Mouse (Mus musculus) CD4-positive, CD25-positive, alpha-beta regulatory T cell, adult 2 months (primary cell): ENCODE data around the gene Gm17428.
"Not testable (repeated sequence)": the region's sequence is repeated elsewhere in the genome, so short reads cannot be mapped to it uniquely, and the experiment has no call there.

Experiments used
- DNase-seq: peaks from one replicate; pipeline ENCODE4 v3.0.0-alpha.2; 2012; ENCODE audit warnings: low read depth, low spot score

Gm17428 gene

GRCm38 (mm10) chr14:54951587-54951986 lies 25.1 kb upstream of the Gm17428 start:
- DNase-seq = no peak

- no peak for DNase-seq
Observed at GRCm38 (mm10) chr14:54953664-54954206, 23.0 kb upstream of the Gm17428 start.

GRCm38 (mm10) chr14:54954474-54954873 lies 22.3 kb upstream of the Gm17428 start:
- no peak for DNase-seq

GRCm38 (mm10) chr14:54955481-54955880 lies 21.3 kb upstream of the Gm17428 start:
- no peak for DNase-seq

GRCm38 (mm10) chr14:54956533-54956932 lies 20.2 kb upstream of the Gm17428 start:
- DNase-seq = no peak

- no peak for DNase-seq
Observed at GRCm38 (mm10) chr14:54958503-54958902, 18.2 kb upstream of the Gm17428 start.

- DNase-seq = no peak
Observed at GRCm38 (mm10) chr14:54959197-54959596, 17.5 kb upstream of the Gm17428 start.

- DNase-seq = not testable (repeated sequence)
Observed at GRCm38 (mm10) chr14:54959853-54960613, 16.7 kb upstream of the Gm17428 start.

GRCm38 (mm10) chr14:54960769-54961168 lies 16.0 kb upstream of the Gm17428 start:
- peak; percentile 40 for DNase-seq

- no peak for DNase-seq
Observed at GRCm38 (mm10) chr14:54961487-54961886, 15.2 kb upstream of the Gm17428 start.

- DNase-seq = no peak
Observed at GRCm38 (mm10) chr14:54962714-54963113, 14.0 kb upstream of the Gm17428 start.

- no peak for DNase-seq
Observed at GRCm38 (mm10) chr14:54963727-54964126, 13.0 kb upstream of the Gm17428 start.

- no peak for DNase-seq
Observed at GRCm38 (mm10) chr14:54965044-54965443, 11.7 kb upstream of the Gm17428 start.

- no peak for DNase-seq
Observed at GRCm38 (mm10) chr14:54965631-54966030, 11.1 kb upstream of the Gm17428 start.

GRCm38 (mm10) chr14:54966320-54966977 lies 10.3 kb upstream of the Gm17428 start, which contains the start of gene Myh6:
Gene Myh6, minus strand, starts transcription at chr14:54966927.
- DNase-seq = no peak

- no peak for DNase-seq
Observed at GRCm38 (mm10) chr14:54967874-54968273, 8.9 kb upstream of the Gm17428 start.

GRCm38 (mm10) chr14:54968344-54968743 lies 8.4 kb upstream of the Gm17428 start:
- no peak for DNase-seq

- DNase-seq = not testable (repeated sequence)
Observed at GRCm38 (mm10) chr14:54972786-54973185, 3.9 kb upstream of the Gm17428 start.

- no peak for DNase-seq
Observed at GRCm38 (mm10) chr14:54974068-54974791, 2.5 kb upstream of the Gm17428 start.

GRCm38 (mm10) chr14:54978664-54979063 lies 1.9 kb downstream of the Gm17428 start:
- no peak for DNase-seq

- DNase-seq = no peak
Observed at GRCm38 (mm10) chr14:54981934-54982333, 5.2 kb downstream of the Gm17428 start.

- not testable (repeated sequence) for DNase-seq
Observed at GRCm38 (mm10) chr14:54988350-54988874, 11.7 kb downstream of the Gm17428 start.
